Mouse (Mus musculus) testis, postnatal 14 days (tissue): ENCODE data around the gene Dpp9.
A peak's percentile ranks its signal among the peaks of the same experiment; 100 is the strongest.

Experiments used
- DNase-seq: peaks from one replicate; pipeline ENCODE4 v3.0.0; 2021; ENCODE audit warnings: low spot score

The Dpp9 gene

DNA sequence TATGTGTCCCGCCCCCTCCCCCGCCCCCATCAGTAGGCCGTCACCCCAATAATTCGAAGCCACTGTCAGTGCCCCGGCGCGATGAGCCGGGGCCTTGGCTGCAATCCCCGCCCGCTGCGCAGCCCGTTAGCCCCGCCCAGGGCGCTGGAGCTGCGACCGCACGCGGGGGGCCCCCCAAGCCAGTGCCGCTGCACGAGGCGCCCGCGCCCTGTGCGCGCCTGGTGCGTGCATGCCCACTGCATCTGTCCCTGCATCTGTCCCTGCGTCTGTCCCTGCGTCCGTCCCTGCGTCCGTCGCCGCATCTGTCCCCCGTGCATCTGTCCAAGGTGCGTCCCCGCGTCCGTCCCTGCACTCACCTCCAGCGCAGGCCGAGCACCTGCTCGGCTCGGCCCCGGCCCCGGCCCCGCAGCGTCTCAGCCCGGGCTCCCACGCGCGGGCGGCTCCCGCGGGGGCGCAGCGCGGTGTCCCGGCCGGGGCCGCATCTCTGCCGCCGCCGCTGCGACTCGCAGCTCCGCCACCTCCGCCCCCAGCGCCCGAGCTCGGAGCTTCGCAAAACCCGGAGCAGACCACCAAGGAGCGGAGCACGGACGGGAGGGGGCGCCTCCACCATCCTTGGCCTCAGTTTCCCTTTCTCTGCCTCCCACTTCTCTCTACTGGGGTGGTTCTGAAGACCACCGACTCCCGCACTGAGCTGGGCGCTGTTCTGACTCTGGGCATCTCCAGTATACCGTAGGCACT lies 78.7 kb downstream of the Dpp9 start, which contains the start of gene Sema6b:
Sema6b (minus strand) TSS at position 486 of the 738 bp plus-strand sequence.
- peak; percentile 53 for DNase-seq

DNA sequence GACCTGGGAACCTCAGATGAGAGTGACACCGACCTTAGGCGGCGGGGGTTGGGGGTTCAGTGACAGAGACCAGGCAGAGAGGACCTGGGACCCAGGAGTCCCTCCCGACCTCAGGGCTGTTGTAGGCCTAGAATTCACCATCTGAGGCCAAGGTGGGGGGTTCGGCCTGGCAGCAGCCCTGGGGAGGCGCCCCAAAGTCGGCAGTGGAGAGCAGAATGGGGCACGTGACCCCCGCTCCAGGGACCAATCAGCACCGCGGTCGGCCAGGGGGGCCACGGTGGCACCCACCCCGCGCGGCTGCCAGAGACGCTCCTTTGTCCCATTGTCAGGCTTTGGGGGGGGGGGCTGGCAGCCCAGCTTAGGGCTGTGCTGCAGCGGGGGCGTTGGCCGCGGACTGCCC lies 79.3 kb downstream of the Dpp9 start:
- DNase-seq, result no peak

DNA sequence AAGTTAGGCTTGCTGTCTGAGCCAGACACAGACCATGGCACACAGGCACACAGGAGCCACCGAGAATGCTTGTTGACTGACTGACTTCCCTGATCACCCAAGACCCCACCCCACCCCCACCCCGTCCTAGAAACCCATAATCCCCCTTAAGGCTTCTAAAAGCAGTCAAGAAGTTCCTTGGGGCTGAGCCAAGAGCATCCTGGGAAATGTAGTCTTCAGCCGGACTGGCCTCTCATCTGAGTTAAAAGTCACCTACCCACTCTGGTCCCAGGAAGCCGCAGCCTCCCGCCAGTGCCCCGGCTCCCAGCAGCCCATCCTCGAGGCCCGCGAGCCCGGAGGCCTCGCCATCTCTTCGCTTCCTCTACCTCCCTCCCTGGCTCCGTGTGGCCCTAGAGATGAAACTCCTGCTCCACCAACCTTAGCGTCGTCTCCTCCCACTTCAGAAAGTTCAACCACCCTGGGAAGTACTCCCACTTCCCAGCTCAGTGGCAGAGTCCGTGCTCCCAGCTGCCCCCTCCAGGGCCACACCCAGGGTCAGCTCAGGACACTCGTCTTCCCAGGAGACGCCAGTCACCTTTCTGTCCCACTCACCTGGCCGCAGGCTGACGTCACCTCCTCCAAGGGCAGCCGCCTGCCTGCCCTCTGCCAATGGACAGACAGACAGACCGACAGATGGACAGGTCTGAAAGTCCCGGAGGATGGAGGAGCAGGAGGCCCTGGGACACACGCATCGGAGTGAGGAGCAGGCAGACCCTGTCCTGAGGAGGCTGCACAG lies 80.7 kb downstream of the Dpp9 start:
- no peak for DNase-seq
